In the genomic region with DNA sequence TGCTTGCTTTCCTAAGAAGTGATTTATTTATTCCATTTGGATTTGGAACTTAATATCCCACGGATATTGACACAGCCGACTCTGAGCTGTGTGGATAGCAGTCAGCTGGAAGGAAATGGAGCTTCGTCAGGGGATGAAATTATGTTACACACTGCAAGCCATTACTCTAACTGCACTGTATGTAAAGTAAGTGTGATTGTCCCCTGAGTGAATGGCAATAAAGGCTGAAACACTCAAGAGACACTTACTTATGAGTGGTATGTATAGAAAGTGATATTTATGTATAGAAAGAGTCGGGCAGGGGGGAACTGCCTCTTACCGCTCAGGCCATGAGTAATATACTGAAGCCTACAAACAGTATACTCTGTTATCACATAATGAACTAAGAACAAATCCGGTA, we compare ENCODE assay signal across 29 mouse cellular contexts.
"Had no signal": no experiment of that assay in that cellular context is flagged by ENCODE, and none has a peak within 500 bp of the region (broad histone marks: within the 10 kb centered on the region; RNA-seq: fewer than 3 reads in every experiment).

No protein-coding gene starts in this region.

- ATAC-seq: forebrain, embryonic 13.5 days; forebrain, embryonic 14.5 days; forebrain, embryonic 15.5 days; forebrain, embryonic 16.5 days; forebrain, postnatal 0 days had no signal

- H3K4me2 ChIP-seq: embryonic facial prominence, embryonic 12.5 days; embryonic facial prominence, embryonic 13.5 days; embryonic facial prominence, embryonic 15.5 days; forebrain, embryonic 12.5 days; forebrain, embryonic 13.5 days; forebrain, embryonic 15.5 days had no signal

- H3K9me3 ChIP-seq: embryonic facial prominence, embryonic 10.5 days; embryonic facial prominence, embryonic 12.5 days; embryonic facial prominence, embryonic 13.5 days; embryonic facial prominence, embryonic 15.5 days; forebrain, embryonic 10.5 days; forebrain, embryonic 12.5 days; forebrain, embryonic 13.5 days; forebrain, embryonic 15.5 days had no signal

- H3K9ac ChIP-seq: embryonic facial prominence, embryonic 12.5 days; embryonic facial prominence, embryonic 13.5 days; embryonic facial prominence, embryonic 15.5 days; forebrain, embryonic 12.5 days; forebrain, embryonic 13.5 days; forebrain, embryonic 15.5 days; forebrain, postnatal 0 days had no signal

- DNase-seq: cerebellum, adult 2 months; cerebellum, adult 8-10 months; cerebellum, adult 9-10 months; cerebellum, adult 9-11 months; cerebellum, postnatal 10 days; cerebellum, postnatal 14 days; cerebellum, postnatal 25 days; cerebellum, postnatal 36 days; embryo, embryonic 11 days; forebrain, postnatal 0 days; gastrocnemius, adult 2 months; gastrocnemius, postnatal 10 days; gastrocnemius, postnatal 14 days; gastrocnemius, postnatal 25 days; gastrocnemius, postnatal 36 days; heart, adult 11 months; heart, adult 18-20 months; heart, adult 2 months had no signal

- H3K4me3 ChIP-seq: embryonic facial prominence, embryonic 10.5 days; embryonic facial prominence, embryonic 12.5 days; embryonic facial prominence, embryonic 13.5 days; embryonic facial prominence, embryonic 15.5 days; erythroblast, embryonic 14.5 days; forebrain, embryonic 10.5 days; forebrain, embryonic 12.5 days; forebrain, embryonic 13.5 days; forebrain, embryonic 15.5 days; gastrocnemius, adult 2 months; heart, adult 2 months had no signal

- H3K36me3 ChIP-seq: embryonic facial prominence, embryonic 10.5 days; embryonic facial prominence, embryonic 12.5 days; embryonic facial prominence, embryonic 13.5 days; embryonic facial prominence, embryonic 15.5 days; forebrain, embryonic 10.5 days; forebrain, embryonic 12.5 days; forebrain, embryonic 15.5 days had no signal

- H3K4me1 ChIP-seq: embryonic facial prominence, embryonic 10.5 days; embryonic facial prominence, embryonic 12.5 days; embryonic facial prominence, embryonic 13.5 days; embryonic facial prominence, embryonic 15.5 days; forebrain, embryonic 12.5 days; forebrain, embryonic 15.5 days had no signal

- H3K27me3 ChIP-seq: embryonic facial prominence, embryonic 12.5 days; embryonic facial prominence, embryonic 13.5 days; embryonic facial prominence, embryonic 15.5 days; forebrain, embryonic 12.5 days; forebrain, embryonic 13.5 days; forebrain, embryonic 15.5 days had no signal

- H3K27ac ChIP-seq: embryonic facial prominence, embryonic 10.5 days; embryonic facial prominence, embryonic 12.5 days; embryonic facial prominence, embryonic 13.5 days; embryonic facial prominence, embryonic 15.5 days; forebrain, embryonic 10.5 days; forebrain, embryonic 12.5 days; forebrain, embryonic 13.5 days; forebrain, embryonic 15.5 days; gastrocnemius, adult 2 months; heart, adult 2 months had no signal
